Mouse (Mus musculus): ENCODE data around the gene Ppm1b. TPM values are rescaled to one million over a fixed set of nuclear protein-coding genes. Genes with fewer than 3 reads are reported as not detected.

The Ppm1b gene
- total RNA-seq (2015) (42.9 and 46.0 TPM in 2 replicates), total RNA-seq (2017) (40.0 and 41.4 TPM in 2 replicates)

GRCm38 (mm10) chr17:84956441-84956840, at the start of gene Ppm1b:
TSS of gene Ppm1b (plus strand) at chr17:84956741.
- ATAC-seq (ENCODE audit: poor library complexity, severe bottlenecking), result no peak

- ATAC-seq (ENCODE audit: poor library complexity, severe bottlenecking), result no peak
Observed at GRCm38 (mm10) chr17:84921666-84922376, 34.7 kb upstream of the Ppm1b start.

- no peak for ATAC-seq (ENCODE audit: poor library complexity, severe bottlenecking)
Observed at GRCm38 (mm10) chr17:84924779-84925178, 31.8 kb upstream of the Ppm1b start.

GRCm38 (mm10) chr17:84926233-84926632, 30.3 kb upstream of the Ppm1b start:
- no peak for ATAC-seq (ENCODE audit: poor library complexity, severe bottlenecking)

GRCm38 (mm10) chr17:84927580-84927979, 29.0 kb upstream of the Ppm1b start:
- ATAC-seq (ENCODE audit: poor library complexity, severe bottlenecking), result no peak

GRCm38 (mm10) chr17:84932943-84933342, 23.6 kb upstream of the Ppm1b start:
- ATAC-seq (ENCODE audit: poor library complexity, severe bottlenecking), result no peak

- 0 out of 2 replicates have a peak, but pooled peaks have one; percentile 49 for ATAC-seq (ENCODE audit: poor library complexity, severe bottlenecking)
Observed at GRCm38 (mm10) chr17:84933968-84934367, 22.6 kb upstream of the Ppm1b start.

GRCm38 (mm10) chr17:84935620-84936019, 20.9 kb upstream of the Ppm1b start:
- ATAC-seq (ENCODE audit: poor library complexity, severe bottlenecking), result peak; percentile 60

GRCm38 (mm10) chr17:84936301-84936700, 20.2 kb upstream of the Ppm1b start:
- ATAC-seq (ENCODE audit: poor library complexity, severe bottlenecking), result no peak

GRCm38 (mm10) chr17:84936809-84937208, 19.7 kb upstream of the Ppm1b start:
- ATAC-seq (ENCODE audit: poor library complexity, severe bottlenecking), result no peak

GRCm38 (mm10) chr17:84937220-84937619, 19.3 kb upstream of the Ppm1b start:
- no peak for ATAC-seq (ENCODE audit: poor library complexity, severe bottlenecking)

- ATAC-seq (ENCODE audit: poor library complexity, severe bottlenecking), result no peak
Observed at GRCm38 (mm10) chr17:84938215-84938614, 18.3 kb upstream of the Ppm1b start.

- no peak for ATAC-seq (ENCODE audit: poor library complexity, severe bottlenecking)
Observed at GRCm38 (mm10) chr17:84940017-84940731, 16.4 kb upstream of the Ppm1b start.

GRCm38 (mm10) chr17:84941291-84941868, 15.2 kb upstream of the Ppm1b start:
- no peak for ATAC-seq (ENCODE audit: poor library complexity, severe bottlenecking)

GRCm38 (mm10) chr17:84942358-84943032, 14.0 kb upstream of the Ppm1b start:
- no peak for ATAC-seq (ENCODE audit: poor library complexity, severe bottlenecking)

GRCm38 (mm10) chr17:84943033-84943393, 13.5 kb upstream of the Ppm1b start:
- no peak for ATAC-seq (ENCODE audit: poor library complexity, severe bottlenecking)

- ATAC-seq (ENCODE audit: poor library complexity, severe bottlenecking), result no peak
Observed at GRCm38 (mm10) chr17:84944348-84944747, 12.2 kb upstream of the Ppm1b start.

GRCm38 (mm10) chr17:84952521-84952920, 4.0 kb upstream of the Ppm1b start:
- ATAC-seq (ENCODE audit: poor library complexity, severe bottlenecking), result no peak

- no peak for ATAC-seq (ENCODE audit: poor library complexity, severe bottlenecking)
Observed at GRCm38 (mm10) chr17:84953776-84954175, 2.8 kb upstream of the Ppm1b start.

- ATAC-seq (ENCODE audit: poor library complexity, severe bottlenecking), result no peak
Observed at GRCm38 (mm10) chr17:84954881-84955280, 1.7 kb upstream of the Ppm1b start.

- peak; percentile 58 for ATAC-seq (ENCODE audit: poor library complexity, severe bottlenecking)
Observed at GRCm38 (mm10) chr17:84956931-84957486, 468 bp downstream of the Ppm1b start.

Measured in megakaryocyte, adult 5-6 weeks (primary cell).